Mouse (Mus musculus): ENCODE data around the gene Rprd2. TPM values are rescaled to one million over a fixed set of nuclear protein-coding genes. Genes with fewer than 3 reads are reported as not detected.

The Rprd2 gene
- polyA plus RNA-seq, 1 experiment from 2014 or later = 35.3 TPM

DNA sequence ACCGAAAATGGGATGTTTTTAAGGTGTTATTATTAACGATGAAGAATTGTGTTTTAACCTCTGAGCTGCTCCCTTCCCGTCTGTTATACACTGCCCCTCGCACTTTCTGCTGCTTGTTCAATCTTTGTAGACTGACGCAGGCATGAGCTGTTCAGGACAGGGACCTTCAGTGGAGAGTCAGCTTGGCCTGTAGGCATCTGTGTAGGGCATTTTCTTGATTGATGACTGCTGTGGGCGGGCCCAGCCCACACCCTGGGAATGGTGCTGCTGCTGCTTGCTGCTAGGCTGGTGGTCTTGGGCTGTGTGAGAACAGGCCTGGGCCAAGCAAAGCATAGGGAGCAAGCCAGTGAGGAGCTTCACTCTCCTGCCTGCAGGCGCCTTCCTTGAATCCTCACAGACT, 88.2 kb downstream of the Rprd2 start:
- DNase-seq (ENCODE audit: low read depth, low spot score) (no peak), ATAC-seq (no peak)
- TF ChIP-seq CTCF (IDR thresholded peaks at IDR 0.05) = no peak
- H3K27me3 ChIP-seq = no peaks in the 10 kb centered on the region
- ChIA-PET POLR2A (interaction anchor here (1.3 kb wide), 1 partner anchor 43 kb away, joined by 3 read pairs; the partner anchor contains the start of gene Adamtsl4), CTCF (interaction anchor here (1.3 to 2.6 kb wide), 4 partner anchors 9 to 54 kb away, joined by 3 to 8 read pairs (median 4); partner anchors contain the start of gene Ecm1)
- in situ Hi-C loops (cut with MboI; ENCODE audit: low pct_unique_long_range_greater_than_20kb) = no loop called here

DNA sequence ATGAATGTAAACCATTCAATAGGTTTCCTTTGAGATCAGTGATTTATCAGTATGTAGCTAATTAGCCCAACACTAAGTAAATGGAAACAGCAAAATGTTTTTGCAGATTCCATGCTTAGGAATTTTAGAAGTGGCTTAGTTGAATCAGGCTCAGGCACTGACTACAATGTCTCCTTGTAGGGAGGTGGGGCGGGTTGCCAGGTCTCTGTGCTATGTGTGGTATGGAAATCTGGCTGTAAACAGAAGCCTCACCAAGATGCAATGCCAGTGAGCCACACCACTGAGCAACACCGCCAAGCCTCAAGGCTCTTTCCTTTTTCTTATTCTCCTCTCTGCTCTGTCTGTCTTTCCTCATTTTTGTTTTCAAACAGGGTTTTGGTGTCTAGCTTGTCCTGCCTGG, 89.8 kb downstream of the Rprd2 start:
- ChIA-PET CTCF (interaction anchor here (1.0 to 2.6 kb wide), 5 partner anchors 10 to 61 kb away, joined by 3 to 8 read pairs (median 4); partner anchors contain the start of gene Ecm1), POLR2A (no interaction called here)
- no peaks in the 10 kb centered on the region for H3K27me3 ChIP-seq
- in situ Hi-C loops (cut with MboI; ENCODE audit: low pct_unique_long_range_greater_than_20kb) = no loop called here
- DNase-seq (ENCODE audit: low read depth, low spot score) (no peak), ATAC-seq (no peak)
- no peak for TF ChIP-seq CTCF (IDR thresholded peaks at IDR 0.05)

DNA sequence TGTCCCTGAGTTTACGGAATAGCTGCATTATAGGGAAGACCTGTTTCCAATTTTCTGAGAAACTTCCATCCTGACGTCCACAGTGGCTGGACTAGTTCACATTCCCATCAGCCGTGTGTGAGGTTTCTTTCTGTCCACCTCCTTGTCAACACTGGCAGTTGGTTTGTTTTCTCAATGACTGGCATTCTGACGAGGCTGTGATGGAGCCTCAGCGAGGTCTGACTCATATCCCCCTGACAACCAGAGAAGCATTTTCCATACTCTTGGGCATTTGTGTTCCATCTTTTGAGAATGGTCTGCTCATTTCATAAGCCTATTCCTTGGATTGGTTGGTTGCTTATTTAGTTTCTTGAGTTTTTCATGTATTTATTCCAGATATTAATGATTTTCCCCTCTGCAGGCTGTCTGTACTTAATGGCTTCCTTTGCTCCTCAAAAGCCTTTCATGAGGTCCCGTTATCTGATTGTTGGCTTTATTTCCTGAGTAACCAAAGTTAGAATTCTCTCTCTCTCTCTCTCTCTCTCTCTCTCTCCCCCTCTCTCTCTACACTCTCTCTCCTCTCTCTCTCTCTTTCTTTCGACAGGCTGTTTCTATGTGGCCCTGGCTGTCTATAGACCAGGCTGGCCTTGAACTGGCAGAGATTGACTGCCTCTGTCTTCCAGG, 91.8 kb downstream of the Rprd2 start:
- POLR2A ChIA-PET = interaction anchor here (1.3 kb wide), 1 partner anchor 59 kb away, joined by 4 read pairs; no protein-coding TSS in a partner anchor
- CTCF ChIA-PET = interaction anchor here (1.0 to 1.3 kb wide), 4 partner anchors 11 to 51 kb away, joined by 3 to 4 read pairs (median 3); partner anchors contain the start of gene Adamtsl4
- DNase-seq (ENCODE audit: low read depth, low spot score) (no peak), ATAC-seq (no peak)
- in situ Hi-C loops (cut with MboI; ENCODE audit: low pct_unique_long_range_greater_than_20kb) = no loop called here
- no peak for TF ChIP-seq CTCF (IDR thresholded peaks at IDR 0.05)
- H3K27me3 ChIP-seq = no peaks in the 10 kb centered on the region

DNA sequence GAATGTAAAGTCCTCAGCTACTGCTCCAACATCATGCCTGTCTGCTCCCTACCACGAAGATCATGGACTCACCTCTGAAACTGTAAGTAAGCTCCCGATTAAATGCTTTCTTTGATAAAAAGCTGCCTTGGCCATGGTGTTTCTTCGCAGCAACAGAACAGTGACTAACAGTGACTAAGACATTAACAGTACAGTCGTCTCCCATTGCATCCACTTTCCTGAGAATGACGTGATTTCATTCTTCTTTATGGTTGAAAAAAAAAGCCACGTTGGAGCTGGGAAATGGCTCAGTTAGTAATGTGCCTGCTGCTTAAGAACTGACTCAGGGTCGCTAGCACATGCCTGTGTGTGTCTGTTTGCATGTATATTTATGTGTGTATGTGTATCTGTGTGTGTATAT, 92.8 kb downstream of the Rprd2 start:
- ATAC-seq = peak; percentile 81
- peak; percentile 85 for DNase-seq (ENCODE audit: low read depth, low spot score)
- ChIA-PET POLR2A (interaction anchor here (1.2 to 1.3 kb wide), 2 partner anchors 10 to 58 kb away, joined by 3 to 4 read pairs; no protein-coding TSS in a partner anchor), CTCF (interaction anchor here (1.0 to 1.3 kb wide), 4 partner anchors 14 to 50 kb away, joined by 3 to 4 read pairs (median 4); partner anchors contain the start of gene Adamtsl4)
- in situ Hi-C loops (cut with MboI; ENCODE audit: low pct_unique_long_range_greater_than_20kb) = no loop called here
- no peaks in the 10 kb centered on the region for H3K27me3 ChIP-seq
- TF ChIP-seq CTCF (IDR thresholded peaks at IDR 0.05) = no peak

- in situ Hi-C loops (cut with MboI; ENCODE audit: low pct_unique_long_range_greater_than_20kb) = no loop called here
- no peak for TF ChIP-seq CTCF (IDR thresholded peaks at IDR 0.05)
- ATAC-seq = no peak
- ChIA-PET CTCF (no interaction called here), POLR2A (no interaction called here)
- no peak for DNase-seq (ENCODE audit: low read depth, low spot score)
- no peaks in the 10 kb centered on the region for H3K27me3 ChIP-seq
Measured at GRCm38 (mm10) chr3:95722386-95722785, 96.3 kb downstream of the Rprd2 start.

DNA sequence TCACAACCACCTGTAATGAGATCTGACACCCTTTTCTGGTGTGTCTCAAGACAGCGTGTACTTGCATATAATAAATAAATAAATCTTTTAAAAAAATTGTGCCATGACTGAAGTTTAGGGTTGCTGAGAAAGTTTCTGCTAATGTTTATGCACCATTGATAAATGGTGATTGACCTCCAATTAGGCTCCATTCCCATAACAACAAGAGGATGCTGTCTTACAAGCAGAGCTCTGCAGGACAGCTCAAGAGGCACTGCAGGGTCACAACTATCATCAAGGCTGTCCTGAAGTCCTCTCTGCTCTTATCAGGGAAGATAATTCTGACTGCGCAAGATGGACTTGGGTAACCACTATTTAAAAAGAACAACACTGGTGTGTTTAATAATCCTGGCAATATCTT, 100.5 kb downstream of the Rprd2 start:
- DNase-seq (ENCODE audit: low read depth, low spot score) = no peak
- ChIA-PET CTCF (interaction anchor here (0.8 to 2.1 kb wide), 2 partner anchors 11 to 42 kb away, joined by 3 to 8 read pairs; no protein-coding TSS in a partner anchor), POLR2A (no interaction called here)
- ATAC-seq = no peak
- in situ Hi-C loops (cut with MboI; ENCODE audit: low pct_unique_long_range_greater_than_20kb) = no loop called here
- no peaks in the 10 kb centered on the region for H3K27me3 ChIP-seq
- TF ChIP-seq CTCF (IDR thresholded peaks at IDR 0.05) = no peak

DNA sequence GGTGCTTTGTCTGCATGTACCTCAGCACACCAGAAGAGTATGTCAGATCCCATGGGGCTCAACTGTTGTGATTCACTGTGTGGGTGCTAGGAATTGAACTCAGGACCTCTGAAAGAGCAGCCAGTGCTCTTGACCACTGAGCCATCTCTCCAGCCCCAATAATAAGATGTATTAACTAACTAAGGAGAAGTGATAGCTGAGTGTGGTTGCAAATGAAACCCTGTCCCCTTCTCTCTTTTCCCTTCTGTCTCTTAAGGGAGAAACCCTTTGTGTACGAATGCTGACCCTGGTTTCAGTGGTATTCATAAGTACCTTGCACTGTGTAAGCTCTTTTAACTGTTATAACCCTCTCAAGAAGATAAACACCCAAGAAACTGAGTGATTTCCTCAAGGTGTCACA, 102.6 kb downstream of the Rprd2 start:
- POLR2A ChIA-PET = interaction anchor here (1.0 kb wide), 1 partner anchor 46 kb away, joined by 3 read pairs; no protein-coding TSS in a partner anchor
- CTCF ChIA-PET = interaction anchor here (1.1 to 1.2 kb wide), 3 partner anchors 11 to 29 kb away, joined by 3 to 4 read pairs (median 3); no protein-coding TSS in a partner anchor
- H3K27me3 ChIP-seq = no peaks in the 10 kb centered on the region
- no peak for TF ChIP-seq CTCF (IDR thresholded peaks at IDR 0.05)
- in situ Hi-C loops (cut with MboI; ENCODE audit: low pct_unique_long_range_greater_than_20kb) = no loop called here
- DNase-seq (ENCODE audit: low read depth, low spot score) (no peak), ATAC-seq (no peak)

Other genes with a start within 250 kb of the Rprd2 start
- 46.9 TPM for gene Golph3l, start 229.9 kb downstream of the Rprd2 start, polyA plus RNA-seq (2021)
- gene Ensa, start 193.9 kb downstream of the Rprd2 start, polyA plus RNA-seq (2021) = 142 TPM
- gene Mcl1, start 160.1 kb downstream of the Rprd2 start, polyA plus RNA-seq (2021) = 169 TPM
- gene Adamtsl4, start 130.9 kb downstream of the Rprd2 start, polyA plus RNA-seq (2021) = 39.5 TPM
- gene Ecm1, start 79.3 kb downstream of the Rprd2 start, polyA plus RNA-seq (2021) = 64.9 TPM
- gene Tars2, start 58.7 kb downstream of the Rprd2 start, polyA plus RNA-seq (2021) = 58.1 TPM
- gene Prpf3, start 37.0 kb upstream of the Rprd2 start, polyA plus RNA-seq (2021) = 48.9 TPM
- 354 TPM for gene Mrps21, start 52.7 kb upstream of the Rprd2 start, polyA plus RNA-seq (2021)
- 6.8 TPM for gene Ciart, start 63.4 kb upstream of the Rprd2 start, polyA plus RNA-seq (2021)
- gene BC028528, start 73.1 kb upstream of the Rprd2 start, polyA plus RNA-seq (2021) = 0.67 TPM
- 297 TPM for gene Aph1a, start 75.1 kb upstream of the Rprd2 start, polyA plus RNA-seq (2021)
- gene Car14, start 85.8 kb upstream of the Rprd2 start, polyA plus RNA-seq (2021) = 1.2 TPM
- 224 TPM for gene Anp32e, start 110.4 kb upstream of the Rprd2 start, polyA plus RNA-seq (2021)
- gene Plekho1, start 177.1 kb upstream of the Rprd2 start, polyA plus RNA-seq (2021) = 118 TPM
- gene Vps45, start 239.6 kb upstream of the Rprd2 start, polyA plus RNA-seq (2021) = 36.2 TPM

All from Patski (cell line).